Mouse (Mus musculus): ENCODE measurements at regions not wholly inside any gene's neighbourhood (a gene's known extent, or its start where the extent isn't known, plus 50 kb on each side); places are given as distances from the start of the nearest gene placed in this dataset.
"Not testable (repeated sequence)": the region's sequence is repeated elsewhere in the genome, so short reads cannot be mapped to it uniquely, and the experiment has no call there.

DNA sequence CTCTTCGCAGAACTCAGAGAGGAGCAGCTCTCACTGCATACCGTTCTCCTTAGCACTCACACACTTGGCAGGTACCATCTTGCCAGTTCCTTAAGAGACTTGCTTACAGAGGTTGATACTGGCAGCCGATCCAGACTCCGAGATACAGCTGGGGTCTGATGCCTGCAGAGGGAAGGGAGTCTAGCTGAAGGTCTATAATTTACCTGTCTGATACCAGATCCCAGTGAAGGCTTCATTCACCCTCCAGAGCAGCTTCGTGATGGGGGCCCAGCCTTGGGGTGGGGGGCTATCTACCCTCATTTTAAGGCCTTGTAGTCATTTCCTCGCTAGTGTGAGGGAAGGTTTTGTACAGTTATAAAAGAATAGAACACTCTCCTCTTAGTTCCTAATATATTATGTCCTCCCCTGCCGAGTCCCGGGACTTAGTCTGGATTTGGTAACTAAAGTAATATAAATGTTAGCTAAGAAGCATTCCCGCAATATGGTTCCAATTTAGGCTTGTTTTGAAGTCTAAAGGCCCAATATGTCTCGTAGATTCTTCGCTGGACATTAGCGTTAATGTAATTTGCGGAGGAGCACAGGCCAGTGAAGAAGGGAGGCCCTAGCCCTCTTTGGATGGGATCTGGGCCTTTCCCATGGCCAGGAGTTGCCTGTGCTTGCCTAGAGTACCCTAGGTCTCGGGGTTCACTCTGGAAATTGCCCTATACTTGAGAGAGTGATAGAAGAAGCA, 156.0 kb upstream of the Cdkn3 start:
- intact Hi-C loops (cut with DNase I): no loop called here
- no peak for DNase-seq

GRCm38 (mm10) chr14:46596696-46597359, 163.5 kb upstream of the Cdkn3 start:
- no peak for DNase-seq
- intact Hi-C loops (cut with DNase I): no loop called here

GRCm38 (mm10) chr14:46594151-46594550, 166.2 kb upstream of the Cdkn3 start:
- DNase-seq: no peak

DNA sequence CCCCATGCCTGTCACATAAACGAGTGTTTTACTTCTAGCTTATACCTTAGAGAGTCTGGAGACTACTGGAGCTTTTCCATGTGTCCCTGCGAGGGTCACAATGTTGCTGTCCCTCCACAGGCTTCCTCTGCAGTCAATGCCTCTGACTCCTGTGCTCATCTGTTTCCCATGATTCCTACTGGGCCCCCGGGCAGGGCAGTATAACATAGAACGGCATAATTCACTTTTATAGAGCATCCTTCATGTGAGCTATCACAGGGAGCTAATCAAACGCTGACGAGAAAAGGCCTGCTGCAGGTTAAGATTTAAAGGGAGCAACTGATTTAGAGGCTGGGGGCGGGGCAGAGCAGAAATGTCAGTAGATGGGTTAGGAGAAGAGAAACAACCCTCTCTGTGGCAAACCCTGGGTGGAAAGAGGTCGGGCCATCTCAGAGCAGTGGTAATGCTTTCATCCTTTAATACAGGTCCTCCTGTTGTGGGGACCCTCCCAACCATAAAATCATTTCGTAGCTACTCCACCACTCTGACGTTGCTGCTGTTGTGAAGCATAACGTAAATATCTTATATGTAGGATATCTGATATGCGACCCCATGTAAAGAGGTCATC, 168.5 kb upstream of the Cdkn3 start:
- no peak for DNase-seq
- intact Hi-C loops (cut with DNase I): no loop called here

More at GRCm38 (mm10) chr14:46594151-46594550, 166.2 kb upstream of the Cdkn3 start:
- intact Hi-C loops (cut with DNase I): no loop called here

- intact Hi-C loops (cut with DNase I): no loop called here
- DNase-seq: no peak
Measured at GRCm38 (mm10) chr14:46591211-46591610, 169.1 kb upstream of the Cdkn3 start.

DNA sequence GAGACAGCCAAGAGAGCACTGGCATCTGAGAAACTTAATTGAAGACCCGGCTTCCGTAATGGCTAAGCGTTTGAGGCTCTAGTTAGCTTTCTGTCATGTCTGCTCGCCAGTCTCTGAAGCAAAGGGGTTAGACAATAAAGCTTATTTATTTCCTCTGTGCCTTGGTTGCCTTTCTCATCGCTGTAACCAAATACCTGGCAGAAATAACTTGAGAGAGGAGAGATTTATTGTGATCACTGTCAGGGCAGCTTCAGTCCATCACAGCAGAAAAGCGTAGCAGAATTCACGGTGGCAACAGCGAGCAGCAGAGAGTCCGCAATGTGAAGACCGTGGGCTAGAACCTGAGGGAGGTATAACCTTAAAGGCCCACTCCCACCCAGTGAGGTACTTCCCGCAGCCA, 174.2 kb upstream of the Cdkn3 start:
- no peak for DNase-seq
- intact Hi-C loops (cut with DNase I): no loop called here

DNA sequence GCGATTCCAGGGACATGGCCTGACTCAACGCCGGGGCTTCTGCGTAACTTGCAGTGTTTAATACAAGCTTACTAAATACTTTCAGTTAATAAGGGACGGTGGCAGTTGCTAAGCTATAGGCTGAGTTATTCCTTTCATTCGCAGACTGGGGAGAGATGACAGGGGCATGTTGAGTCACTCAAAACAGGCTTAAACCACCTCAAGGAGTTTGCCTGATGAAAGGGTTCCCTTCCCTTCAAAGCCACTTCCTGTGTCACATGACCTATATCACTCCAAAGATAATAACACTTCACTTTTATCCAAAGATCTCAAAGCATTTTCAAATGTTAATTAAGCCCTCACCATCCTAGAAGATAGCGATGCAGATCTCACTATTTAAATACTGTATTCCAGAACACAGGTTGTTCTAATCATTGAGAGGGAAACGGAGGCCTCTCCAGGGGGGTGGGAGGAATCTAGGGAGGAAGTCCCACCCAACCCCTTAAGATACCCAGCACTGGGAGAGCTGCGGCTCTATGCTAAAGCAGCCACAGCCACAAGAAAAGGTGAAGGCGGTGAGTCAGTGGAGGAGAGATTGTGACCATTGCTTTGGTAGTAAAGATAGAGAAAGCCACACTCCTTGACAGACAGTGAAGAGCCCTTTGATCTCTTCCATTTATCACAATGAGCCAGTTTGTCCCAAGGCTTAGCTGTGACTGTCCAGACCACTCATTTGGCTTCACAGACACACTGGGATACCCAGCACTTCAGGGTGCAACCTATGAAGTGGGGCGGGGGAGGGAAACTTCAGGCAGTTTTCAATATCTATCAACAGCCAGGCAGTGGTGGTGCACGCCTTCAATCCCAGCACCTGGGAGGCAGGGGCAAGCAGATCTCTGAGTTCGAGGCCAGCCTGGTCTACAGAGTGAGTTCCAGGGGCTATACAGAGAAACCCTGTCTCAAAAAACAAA, 182.0 kb upstream of the Cdkn3 start:
- DNase-seq: no peak
- intact Hi-C loops (cut with DNase I): no loop called here

DNA sequence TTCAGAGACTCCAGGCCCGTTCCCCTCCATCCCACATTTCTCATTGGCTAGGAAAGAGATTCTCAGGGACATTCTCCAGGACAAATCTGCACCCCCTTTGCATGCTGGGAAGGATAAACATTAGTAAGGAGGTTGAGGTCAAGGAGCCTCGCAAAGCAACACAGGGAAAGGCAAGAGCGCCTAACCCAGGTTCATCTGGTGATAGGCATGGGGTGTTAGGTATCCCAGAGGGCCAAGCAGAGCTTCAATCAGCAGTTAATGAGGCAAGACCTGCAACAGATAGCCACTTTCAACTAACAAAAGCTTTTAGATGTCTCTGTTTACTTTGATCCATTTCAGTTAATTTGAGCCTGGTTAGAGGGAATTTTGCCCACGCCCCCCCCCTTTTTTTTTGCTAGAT, 184.5 kb upstream of the Cdkn3 start:
- intact Hi-C loops (cut with DNase I): no loop called here
- DNase-seq: no peak

- intact Hi-C loops (cut with DNase I): no loop called here
Measured at GRCm38 (mm10) chr14:46575414-46575813, 184.9 kb upstream of the Cdkn3 start.

DNA sequence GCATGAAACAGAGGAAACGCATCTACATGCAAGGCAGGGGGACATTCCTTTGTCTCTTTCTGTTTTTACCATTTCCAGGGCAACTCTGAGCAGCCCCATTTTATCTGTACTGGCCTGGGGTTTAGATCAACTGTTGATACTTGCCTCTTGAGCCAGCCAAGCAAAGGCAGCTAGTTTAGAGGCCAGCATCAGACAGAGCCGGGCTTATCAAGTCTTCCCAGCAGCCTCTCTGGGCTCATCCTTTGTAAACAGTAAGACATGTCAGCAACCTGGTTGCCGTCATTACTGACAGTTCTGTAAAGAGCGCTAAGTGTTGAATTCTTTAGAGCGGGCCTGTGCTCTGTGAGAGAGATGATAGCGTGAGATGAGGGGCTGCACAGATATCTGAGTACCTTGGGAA, 182.9 kb upstream of the Bmp4 start:
- DNase-seq: no peak
- intact Hi-C loops (cut with DNase I): no loop called here

More at GRCm38 (mm10) chr14:46575414-46575813, 184.9 kb upstream of the Cdkn3 start:
- DNase-seq: no peak

DNA sequence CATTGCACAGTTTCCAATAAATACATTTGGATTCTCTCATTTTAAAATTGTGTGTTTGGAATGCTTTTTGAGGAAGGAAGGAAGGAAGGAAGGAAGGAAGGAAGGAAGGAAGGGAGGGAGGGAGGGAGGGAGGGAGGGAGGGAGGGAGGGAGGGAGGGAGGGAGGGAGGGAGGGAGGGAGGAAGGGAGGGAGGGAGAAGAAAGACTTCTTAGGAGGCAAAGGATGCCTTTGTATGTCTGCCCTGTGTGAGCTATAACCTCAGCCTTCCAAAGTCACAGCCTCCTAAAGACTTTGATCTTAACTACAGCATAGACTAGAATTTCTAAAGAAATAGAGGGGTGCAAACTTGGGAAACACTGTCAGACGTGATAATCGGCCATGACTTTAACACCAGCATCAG, 182.5 kb upstream of the Bmp4 start:
- intact Hi-C loops (cut with DNase I); DNase-seq: not testable (repeated sequence)

GRCm38 (mm10) chr14:46571841-46572240, 181.4 kb upstream of the Bmp4 start:
- intact Hi-C loops (cut with DNase I): no loop called here

DNA sequence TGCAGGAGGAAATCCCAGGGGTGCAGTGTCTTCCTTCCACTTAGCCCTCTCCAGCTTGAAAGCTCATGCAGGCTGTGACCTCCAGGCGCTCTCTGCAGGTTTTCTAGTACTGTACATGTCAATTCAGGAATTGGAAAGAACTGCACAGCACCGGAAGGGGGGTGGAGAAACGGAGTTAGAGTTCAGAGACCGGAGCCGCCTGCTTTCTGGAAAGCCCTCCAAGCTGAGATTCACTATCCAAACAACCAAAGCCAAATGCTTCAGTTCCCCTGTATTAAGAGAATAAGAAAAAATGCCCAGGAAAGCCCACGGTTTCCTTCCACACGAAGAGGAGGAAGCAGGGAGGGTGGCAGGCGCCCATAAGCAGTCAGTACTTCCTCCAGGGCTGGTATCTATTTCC, 178.8 kb upstream of the Bmp4 start:
- intact Hi-C loops (cut with DNase I): loop anchor here (5.0 to 10.0 kb wide), 3 partner anchors 136 to 692 kb away; no protein-coding TSS in a partner anchor
- DNase-seq: no peak

More at GRCm38 (mm10) chr14:46571841-46572240, 181.4 kb upstream of the Bmp4 start:
- no peak for DNase-seq

DNA sequence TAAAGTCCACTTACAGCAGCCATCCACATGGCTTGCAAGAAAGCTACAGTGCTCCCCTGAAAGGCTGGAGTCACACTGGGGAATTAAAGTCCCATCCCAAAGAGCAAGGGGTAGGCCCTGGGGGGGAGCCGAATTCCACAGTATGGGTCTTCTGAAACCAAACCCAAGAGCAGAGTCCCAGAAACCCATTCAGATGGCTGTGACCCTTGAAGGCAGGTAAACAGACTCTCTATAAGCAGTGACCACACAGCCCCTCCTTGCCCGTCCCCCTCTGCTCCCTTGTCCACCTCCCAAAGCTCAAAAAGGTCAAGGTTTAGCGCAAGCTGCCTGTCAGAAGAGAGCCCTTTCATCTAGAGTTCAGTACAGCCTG, 176.9 kb upstream of the Bmp4 start:
- DNase-seq: no peak
- intact Hi-C loops (cut with DNase I): loop anchor here (5.0 to 10.0 kb wide), 3 partner anchors 137 to 690 kb away; no protein-coding TSS in a partner anchor

GRCm38 (mm10) chr14:46566681-46567410, 176.4 kb upstream of the Bmp4 start:
- DNase-seq: no peak
- intact Hi-C loops (cut with DNase I): loop anchor here (5.0 to 10.0 kb wide), 3 partner anchors 138 to 690 kb away; no protein-coding TSS in a partner anchor

- peak; percentile 46 to 67 for DNase-seq
- intact Hi-C loops (cut with DNase I): loop anchor here (1.0 to 10.0 kb wide), 4 partner anchors 140 to 688 kb away; no protein-coding TSS in a partner anchor
Measured at GRCm38 (mm10) chr14:46564998-46565397, 174.5 kb upstream of the Bmp4 start.

DNA sequence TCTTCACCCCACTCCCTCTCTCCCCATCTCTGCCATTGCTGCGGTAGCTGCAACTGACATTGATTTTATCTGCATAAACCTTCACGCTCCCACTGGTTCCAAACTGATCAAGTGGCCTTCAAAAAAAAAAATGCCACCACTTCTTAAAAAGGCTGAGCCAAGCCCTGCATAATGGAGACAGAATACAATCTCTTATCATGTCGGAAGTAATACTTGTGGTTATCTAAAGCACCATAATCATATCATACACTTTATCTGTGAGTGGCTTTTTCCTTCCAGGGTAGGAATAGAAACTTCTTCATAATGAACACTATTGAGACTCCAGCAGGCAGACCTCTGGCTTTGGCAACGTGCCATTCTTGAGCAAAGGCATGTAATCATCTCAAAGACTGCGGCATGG, 171.5 kb upstream of the Bmp4 start:
- intact Hi-C loops (cut with DNase I): loop anchor here (10.0 kb wide), 1 partner anchor 143 kb away; no protein-coding TSS in a partner anchor
- no peak for DNase-seq

DNA sequence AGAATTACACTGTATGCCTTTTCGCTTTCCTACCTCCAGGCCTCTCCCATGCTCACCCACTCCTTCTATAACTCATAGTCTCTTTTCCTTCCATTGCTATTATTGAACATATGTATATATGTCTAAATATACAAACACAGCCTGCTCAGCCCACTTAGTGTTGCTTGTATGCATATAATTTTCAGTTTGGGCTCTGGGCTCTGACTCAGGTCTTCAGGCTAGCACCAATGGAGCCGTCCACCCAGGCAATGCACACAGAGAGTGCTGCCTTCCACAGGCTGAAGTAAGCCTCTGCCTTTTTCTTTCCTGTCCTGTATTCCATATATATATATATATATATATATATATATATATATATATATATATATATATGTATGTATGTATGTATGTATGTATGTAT, 162.8 kb upstream of the Bmp4 start:
- DNase-seq: no peak
- intact Hi-C loops (cut with DNase I): no loop called here

DNA sequence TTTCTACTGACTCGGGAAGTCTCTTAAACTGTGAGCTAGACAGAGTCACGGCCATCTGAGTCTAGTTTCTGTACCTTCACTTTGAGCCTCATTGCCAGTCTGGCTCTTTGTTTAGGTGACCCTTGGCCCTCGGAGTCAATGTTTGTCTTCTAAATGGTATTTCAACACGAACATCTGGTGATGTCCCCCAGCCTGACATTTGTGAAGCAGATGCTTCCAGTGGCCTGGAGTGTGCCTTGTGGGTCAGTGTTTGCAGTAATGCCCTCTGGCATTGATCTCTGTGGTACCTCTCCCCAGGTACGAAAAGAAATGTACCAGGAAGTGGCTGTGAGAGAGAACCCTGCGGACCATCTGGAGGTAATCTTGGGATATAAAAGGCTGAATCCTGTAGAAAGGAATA, 155.7 kb upstream of the Bmp4 start:
- DNase-seq: no peak
- intact Hi-C loops (cut with DNase I): no loop called here
